Mouse (Mus musculus) liver, embryonic 16.5 days (tissue): ENCODE results near the gene Ephb2. TPM values are rescaled to one million over a fixed set of nuclear protein-coding genes. Genes with fewer than 3 reads are reported as not detected.
A peak's percentile ranks its signal among the peaks of the same experiment; 100 is the strongest.

ENCODE experiments used
- ATAC-seq: fragments of 200-750 bp; cut with Nextera tagmentation; 2 replicates; pipeline ENCODE4 v1.8.0; 2017; ENCODE audit warnings: low read depth, mild to moderate bottlenecking, moderate number of reproducible peaks, moderate library complexity
- H3K27ac ChIP-seq: fragments of 300-500 bp; sonication (generic); 2 replicates; pipeline ENCODE4 v1.5.1; 2014; ENCODE audit warnings: mild to moderate bottlenecking, low read length
- H3K27me3 ChIP-seq: fragments of 300-500 bp; sonication (generic); 2 replicates; pipeline ENCODE4 v1.6.1; 2014; ENCODE audit warnings: low read depth, low read length, mixed read lengths; ENCODE audit not compliant: control insufficient read depth, insufficient read depth
- H3K36me3 ChIP-seq: fragments of 300-500 bp; sonication (generic); 2 replicates; pipeline ENCODE4 v1.6.1; 2014; ENCODE audit warnings: mild to moderate bottlenecking; ENCODE audit not compliant: control insufficient read depth, insufficient read depth
- H3K4me1 ChIP-seq: fragments of 300-500 bp; sonication (generic); 2 replicates; pipeline ENCODE4 v1.6.1; 2014; ENCODE audit warnings: low read depth, low read length, mixed read lengths; ENCODE audit not compliant: control insufficient read depth
- H3K4me2 ChIP-seq: fragments of 300-500 bp; sonication (generic); 2 replicates; pipeline ENCODE4 v1.6.1; 2014; ENCODE audit warnings: low read depth, low read length, mixed read lengths
- H3K4me3 ChIP-seq: fragments of 300-500 bp; sonication (generic); 2 replicates; pipeline ENCODE4 v1.5.1; 2014; ENCODE audit warnings: low read depth, mild to moderate bottlenecking, low read length
- H3K9ac ChIP-seq: fragments of 300-500 bp; sonication (generic); 2 replicates; pipeline ENCODE4 v1.6.1; 2014; ENCODE audit warnings: low read depth, low read length
- H3K9me3 ChIP-seq: fragments of 300-500 bp; sonication (generic); replicated peaks from 2 replicates; pipeline ENCODE4 v1.6.1; 2016; ENCODE audit warnings: low read length; ENCODE audit not compliant: control insufficient read depth
- WGBS: fragments of 180-500 bp; shearing (Covaris S2); extraction: QIAGEN DNeasy Blood & Tissue Kit; methylation state at CpG from one replicate; pipeline ENCODE4 v1.1.7; 2014; ENCODE audit not compliant: insufficient replicate concordance; 5-methylcytosine and 5-hydroxymethylcytosine counted together
- polyA plus RNA-seq: library from polyadenylated mRNA; unstranded; fragments of >200 nt; fragmentation: Nextera tagmentation; extraction: Ambion mirVana; gene quantifications from 2 replicates; pipeline ENCODE4 v1.2.1, GENCODE M21; 2015

Ephb2 gene
- polyA plus RNA-seq, 1 experiment from 2014 or later, result 0.18 TPM

- Histone ChIP-seq H3K4me1 (no peaks in the 10 kb centered on the region), H3K27ac (no peak overlapping the region), H3K9me3 (no peaks in the 10 kb centered on the region), H3K27me3 (no peaks in the 10 kb centered on the region), H3K36me3 (no peaks in the 10 kb centered on the region), H3K4me2 (no peak overlapping the region), H3K4me3 (no peak overlapping the region), H3K9ac (no peak overlapping the region)
- 63% methylated on average over 6 of the region's 6 CpGs for WGBS
- ATAC-seq, result no peak
Measured at GRCm38 (mm10) chr4:136847166-136847565, 11.4 kb upstream of the Ephb2 start.

GRCm38 (mm10) chr4:136842802-136843201, 7.0 kb upstream of the Ephb2 start:
- H3K27ac ChIP-seq, result no peak overlapping the region
- H3K9ac ChIP-seq, result no peak overlapping the region
- no peak for ATAC-seq
- no peak overlapping the region for H3K4me2 ChIP-seq
- WGBS, result 65% methylated on average over 10 of the region's 10 CpGs
- peaks cover 20% of the 10 kb centered on the region for H3K27me3 ChIP-seq
- H3K4me3 ChIP-seq, result no peak overlapping the region
- no peaks in the 10 kb centered on the region for H3K9me3 ChIP-seq
- H3K4me1 ChIP-seq, result no peaks in the 10 kb centered on the region
- H3K36me3 ChIP-seq, result no peaks in the 10 kb centered on the region

GRCm38 (mm10) chr4:136842033-136842432, 6.2 kb upstream of the Ephb2 start:
- 23% methylated on average over 4 of the region's 4 CpGs for WGBS
- Histone ChIP-seq H3K27me3 (peaks cover 27% of the 10 kb centered on the region), H3K27ac (no peak overlapping the region), H3K4me2 (no peak overlapping the region), H3K36me3 (no peaks in the 10 kb centered on the region), H3K4me1 (no peaks in the 10 kb centered on the region), H3K4me3 (no peak overlapping the region), H3K9ac (no peak overlapping the region), H3K9me3 (no peaks in the 10 kb centered on the region)
- ATAC-seq, result no peak

GRCm38 (mm10) chr4:136841056-136841455, 5.3 kb upstream of the Ephb2 start:
- WGBS, result 9% methylated on average over 5 of the region's 5 CpGs
- H3K27ac ChIP-seq, result no peak overlapping the region
- H3K4me2 ChIP-seq, result no peak overlapping the region
- peaks cover 37% of the 10 kb centered on the region for H3K27me3 ChIP-seq
- H3K4me3 ChIP-seq, result no peak overlapping the region
- H3K9ac ChIP-seq, result no peak overlapping the region
- no peak for ATAC-seq
- no peaks in the 10 kb centered on the region for H3K36me3 ChIP-seq
- H3K9me3 ChIP-seq, result no peaks in the 10 kb centered on the region
- H3K4me1 ChIP-seq, result no peaks in the 10 kb centered on the region; the same call in none of the 2 replicates

GRCm38 (mm10) chr4:136838462-136838861, 2.7 kb upstream of the Ephb2 start:
- Histone ChIP-seq H3K36me3 (no peaks in the 10 kb centered on the region), H3K4me2 (no peak overlapping the region), H3K27me3 (peaks cover 63% of the 10 kb centered on the region), H3K9ac (no peak overlapping the region), H3K4me1 (peaks cover 2% of the 10 kb centered on the region), H3K27ac (no peak overlapping the region), H3K9me3 (no peaks in the 10 kb centered on the region), H3K4me3 (no peak overlapping the region)
- ATAC-seq, result no peak
- WGBS, result 45% methylated on average over 9 of the region's 9 CpGs

GRCm38 (mm10) chr4:136838026-136838425, 2.2 kb upstream of the Ephb2 start:
- Histone ChIP-seq H3K4me1 (peaks cover 2% of the 10 kb centered on the region), H3K27me3 (peaks cover 67% of the 10 kb centered on the region), H3K4me3 (no peak overlapping the region), H3K36me3 (no peaks in the 10 kb centered on the region), H3K9me3 (no peaks in the 10 kb centered on the region), H3K9ac (no peak overlapping the region), H3K27ac (no peak overlapping the region), H3K4me2 (no peak overlapping the region)
- WGBS, result 52% methylated on average over 9 of the region's 9 CpGs
- no peak for ATAC-seq

GRCm38 (mm10) chr4:136836387-136836931, 671 bp upstream of the Ephb2 start:
- H3K4me1 ChIP-seq, result peaks cover 2% of the 10 kb centered on the region
- WGBS, result 2% methylated on average over 27 of the region's 27 CpGs
- peak overlapping the region; percentile 55 for H3K4me3 ChIP-seq
- H3K4me2 ChIP-seq, result peak overlapping the region; percentile 68
- no peaks in the 10 kb centered on the region for H3K9me3 ChIP-seq
- no peak overlapping the region for H3K9ac ChIP-seq
- H3K27ac ChIP-seq, result no peak overlapping the region
- H3K27me3 ChIP-seq, result peaks cover 72% of the 10 kb centered on the region
- no peaks in the 10 kb centered on the region for H3K36me3 ChIP-seq
- ATAC-seq, result no peak

GRCm38 (mm10) chr4:136834815-136835620, 770 bp downstream of the Ephb2 start:
- Histone ChIP-seq H3K4me1 (peaks cover 2% of the 10 kb centered on the region), H3K27me3 (peaks cover 72% of the 10 kb centered on the region), H3K9ac (no peak overlapping the region; the same call in 1 of the 2 replicates)

GRCm38 (mm10) chr4:136834439-136834814, 1.4 kb downstream of the Ephb2 start:
- H3K4me3 ChIP-seq, result no peak overlapping the region
- no peaks in the 10 kb centered on the region for H3K9me3 ChIP-seq
- no peak overlapping the region for H3K27ac ChIP-seq
- WGBS, result 5% methylated on average over 12 of the region's 12 CpGs
- H3K27me3 ChIP-seq, result peaks cover 70% of the 10 kb centered on the region
- no peak for ATAC-seq
- H3K4me2 ChIP-seq, result peak overlapping the region; percentile 68; the same call in 1 of the 2 replicates
- peaks cover 2% of the 10 kb centered on the region for H3K4me1 ChIP-seq
- H3K9ac ChIP-seq, result no peak overlapping the region
- H3K36me3 ChIP-seq, result no peaks in the 10 kb centered on the region

More at GRCm38 (mm10) chr4:136834815-136835620, 770 bp downstream of the Ephb2 start:
- H3K4me3 ChIP-seq, result peak overlapping the region; percentile 55
- no peak for ATAC-seq
- H3K36me3 ChIP-seq, result no peaks in the 10 kb centered on the region
- 2% methylated on average over 73 of the region's 76 CpGs for WGBS
- H3K9me3 ChIP-seq, result no peaks in the 10 kb centered on the region
- H3K27ac ChIP-seq, result no peak overlapping the region
- peak overlapping the region; percentile 68 for H3K4me2 ChIP-seq
